ENCODE assay signal across 15 mouse cellular contexts in genomic region chr2:17837541-17838380, GRCm38 (mm10).
DNase-seq lines count a peak whose midpoint lies in the region; ATAC-seq lines count a peak whose summit lies in the region.
"Had no signal": no experiment of that assay in that cellular context is flagged by ENCODE, and none has a peak within 500 bp of the region (broad histone marks: within the 10 kb centered on the region; RNA-seq: fewer than 3 reads in every experiment).

No protein-coding gene starts in this region.

- ATAC-seq in midbrain, embryonic 13.5 days = no peak
- ATAC-seq: liver, embryonic 12.5 days had no signal

- 0 out of 2 replicates have a peak, but pooled peaks cover 5% of the 10 kb centered on the region for H3K9me3 ChIP-seq in embryonic facial prominence, embryonic 10.5 days
- peaks cover 6% of the 10 kb centered on the region; the same call in 1 of the 2 replicates for H3K9me3 ChIP-seq in hindbrain, embryonic 10.5 days
- H3K9me3 ChIP-seq in midbrain, embryonic 13.5 days = no peaks in the 10 kb centered on the region
- H3K9me3 ChIP-seq: liver, embryonic 12.5 days had no signal

- H3K27ac ChIP-seq in embryonic facial prominence, embryonic 10.5 days (replicated peaks) = peak overlapping the region; percentile 30; the same call in 1 of the 2 replicates
- H3K27ac ChIP-seq in hindbrain, embryonic 10.5 days = peak overlapping the region; percentile 88; the same call in 1 of the 2 replicates
- no peak overlapping the region for H3K27ac ChIP-seq in midbrain, embryonic 13.5 days
- H3K27ac ChIP-seq: gastrocnemius, adult 2 months; liver, embryonic 12.5 days had no signal

- peak; percentile 69 to 75 for DNase-seq in cerebellum, postnatal 10 days
- DNase-seq in cerebellum, adult 18-20 months = no peak
- no peak for DNase-seq in embryonic facial prominence, embryonic 10.5 days (ENCODE audit: low spot score)
- no peak for DNase-seq in hindbrain, embryonic 10.5 days (ENCODE audit: low spot score)
- no peak for DNase-seq in MN1 (ENCODE audit: low spot score)
- no peak for DNase-seq in lung, postnatal 4 days
- no peak for DNase-seq in urinary bladder, postnatal 14 days (ENCODE audit: low spot score)
- DNase-seq: adrenal gland, postnatal 25 days; cerebellum, postnatal 36 days; gastrocnemius, adult 2 months; lung, postnatal 36 days; right cerebral cortex, postnatal 4 days had no signal

- WGBS in embryonic facial prominence, embryonic 10.5 days = 74% methylated on average over 14 of the region's 14 CpGs
- 68% methylated on average over 14 of the region's 14 CpGs for WGBS in hindbrain, embryonic 10.5 days
- WGBS in midbrain, embryonic 13.5 days = 28% methylated on average over 14 of the region's 14 CpGs

- H3K4me1 ChIP-seq in embryonic facial prominence, embryonic 10.5 days = peaks cover 26% of the 10 kb centered on the region
- H3K4me1 ChIP-seq in hindbrain, embryonic 10.5 days (replicated peaks) = peaks cover 39% of the 10 kb centered on the region
- peaks cover 39% of the 10 kb centered on the region for H3K4me1 ChIP-seq in midbrain, embryonic 13.5 days (replicated peaks)
- H3K4me1 ChIP-seq: liver, embryonic 12.5 days had no signal

- no peak overlapping the region for H3K4me3 ChIP-seq in embryonic facial prominence, embryonic 10.5 days
- H3K4me3 ChIP-seq in hindbrain, embryonic 10.5 days = no peak overlapping the region
- H3K4me3 ChIP-seq in midbrain, embryonic 13.5 days (replicated peaks) = peak overlapping the region; percentile 5; the same call in 1 of the 2 replicates
- H3K4me3 ChIP-seq: gastrocnemius, adult 2 months; heart, embryonic 12.5 days; liver, embryonic 12.5 days had no signal

- no peaks in the 10 kb centered on the region for H3K27me3 ChIP-seq in embryonic facial prominence, embryonic 10.5 days (replicated peaks; ENCODE audit: low read depth, poor library complexity, severe bottlenecking)
- H3K27me3 ChIP-seq in hindbrain, embryonic 10.5 days (ENCODE audit: insufficient read depth, poor library complexity, severe bottlenecking) = peaks cover 8% of the 10 kb centered on the region
- peaks cover 22% of the 10 kb centered on the region for H3K27me3 ChIP-seq in midbrain, embryonic 13.5 days
- H3K27me3 ChIP-seq: heart, embryonic 12.5 days; liver, embryonic 12.5 days had no signal

- H3K36me3 ChIP-seq in embryonic facial prominence, embryonic 10.5 days (replicated peaks) = no peaks in the 10 kb centered on the region
- no peaks in the 10 kb centered on the region for H3K36me3 ChIP-seq in hindbrain, embryonic 10.5 days
- no peaks in the 10 kb centered on the region for H3K36me3 ChIP-seq in midbrain, embryonic 13.5 days
- H3K36me3 ChIP-seq: heart, embryonic 12.5 days; liver, embryonic 12.5 days had no signal

- peak overlapping the region; percentile 40 for H3K4me2 ChIP-seq in midbrain, embryonic 13.5 days (replicated peaks)
- H3K4me2 ChIP-seq: heart, embryonic 12.5 days; liver, embryonic 12.5 days had no signal

- H3K9ac ChIP-seq in midbrain, embryonic 13.5 days (replicated peaks) = no peak overlapping the region
- H3K9ac ChIP-seq: heart, embryonic 12.5 days; liver, embryonic 12.5 days had no signal

Comparison
In these comparisons a context has a peak if more than half of its experiments do, and no peak if none do; other contexts are left out.
1. DNase-seq: peak in cerebellum, postnatal 10 days (2 of 2); none in cerebellum, adult 18-20 months (0 of 2), embryonic facial prominence, embryonic 10.5 days (single experiment), hindbrain, embryonic 10.5 days (single experiment), MN1 (single experiment), lung, postnatal 4 days (0 of 2) and urinary bladder, postnatal 14 days (single experiment).